Mouse (Mus musculus) kidney, embryonic 14.5 days (tissue): Measurements from ENCODE around the gene Bdp1. TPM values are rescaled to one million over a fixed set of nuclear protein-coding genes. Genes with fewer than 3 reads are reported as not detected.

Experiments
- polyA plus RNA-seq: library from polyadenylated mRNA; unstranded; fragments of >200 nt; fragmentation: Nextera tagmentation; extraction: Ambion mirVana; gene quantifications from 2 replicates; pipeline ENCODE4 v1.2.1, GENCODE M21; 2014

Bdp1 gene
- polyA plus RNA-seq, 1 experiment from 2014 or later: 35.2 TPM

Other genes with a start within 250 kb of the Bdp1 start
- gene Cartpt, start 203.0 kb downstream of the Bdp1 start, polyA plus RNA-seq: 0.27 and 0.49 TPM in 2 replicates
- 45.1 and 52.8 TPM in 2 replicates for gene Mccc2, start 88.4 kb downstream of the Bdp1 start, polyA plus RNA-seq
- gene Serf1, start 3.9 kb upstream of the Bdp1 start, polyA plus RNA-seq: 200 and 253 TPM in 2 replicates
- gene Smn1, start 20.8 kb upstream of the Bdp1 start, polyA plus RNA-seq: 78.8 and 91.0 TPM in 2 replicates
- 0.31 and 0.57 TPM in 2 replicates for gene Naip2, start 98.0 kb upstream of the Bdp1 start, polyA plus RNA-seq
- gene Naip5, start 142.3 kb upstream of the Bdp1 start, polyA plus RNA-seq: 0.43 and 0.46 TPM in 2 replicates
- 0.20 and 0.28 TPM in 2 replicates for gene Naip6, start 213.6 kb upstream of the Bdp1 start, polyA plus RNA-seq